ENCODE assay signal across 15 mouse cellular contexts in the genomic region with DNA sequence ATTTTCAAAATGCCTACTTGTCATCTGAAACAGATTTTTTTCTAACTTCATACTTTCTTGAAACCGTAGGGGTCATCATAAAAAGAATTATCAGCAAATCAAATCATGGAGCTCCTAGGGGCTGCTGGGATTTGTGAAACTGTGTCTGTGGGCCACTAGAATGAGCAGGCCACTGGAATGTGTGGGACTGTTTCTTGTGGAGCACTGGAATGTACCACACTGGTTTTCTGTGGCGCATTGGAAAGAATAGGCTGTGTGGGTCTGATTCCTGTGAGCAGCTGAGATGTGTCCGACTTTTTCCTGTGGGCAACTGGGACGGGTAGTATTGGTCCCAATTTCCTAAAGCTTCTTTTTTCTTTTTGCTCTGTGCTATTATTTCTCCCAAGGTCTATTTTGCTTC.
"Had no signal": no experiment of that assay in that cellular context is flagged by ENCODE, and none has a peak within 500 bp of the region (broad histone marks: within the 10 kb centered on the region; RNA-seq: fewer than 3 reads in every experiment).

No protein-coding gene starts in this region.

- H3K9ac ChIP-seq: limb, embryonic 12.5 days; liver, embryonic 13.5 days; liver, postnatal 0 days; lung, embryonic 15.5 days; midbrain, embryonic 15.5 days; neural tube, embryonic 13.5 days had no signal

- H3K27ac ChIP-seq: limb, embryonic 12.5 days; liver, embryonic 13.5 days; lung, embryonic 15.5 days; macrophage; midbrain, embryonic 15.5 days; neural tube, embryonic 13.5 days had no signal

- H3K4me3 ChIP-seq: limb, embryonic 12.5 days; liver, embryonic 13.5 days; lung, embryonic 15.5 days; megakaryocyte, embryonic 14.5 days; midbrain, embryonic 15.5 days; neural tube, embryonic 13.5 days had no signal

- H3K27me3 ChIP-seq: limb, embryonic 12.5 days; liver, embryonic 13.5 days; lung, embryonic 15.5 days; megakaryocyte, embryonic 14.5 days; midbrain, embryonic 15.5 days; neural tube, embryonic 13.5 days had no signal

- H3K4me1 ChIP-seq: lung, embryonic 15.5 days; megakaryocyte, embryonic 14.5 days; midbrain, embryonic 15.5 days had no signal

- H3K36me3 ChIP-seq: limb, embryonic 12.5 days; liver, embryonic 13.5 days; lung, embryonic 15.5 days; midbrain, embryonic 15.5 days; neural tube, embryonic 13.5 days had no signal

- H3K9me3 ChIP-seq: limb, embryonic 12.5 days; liver, embryonic 13.5 days; lung, embryonic 15.5 days; megakaryocyte, embryonic 14.5 days; midbrain, embryonic 15.5 days; neural tube, embryonic 13.5 days had no signal

- DNase-seq: kidney, postnatal 10 days; liver; liver, embryonic 13.5 days; liver, postnatal 0 days; lung, postnatal 14 days; spleen, adult 18-20 months; thymus, adult 18-20 months; thymus, postnatal 14 days had no signal

- ATAC-seq: liver, postnatal 0 days; midbrain, embryonic 15.5 days had no signal

- H3K4me2 ChIP-seq: limb, embryonic 12.5 days; liver, embryonic 13.5 days; lung, embryonic 15.5 days; midbrain, embryonic 11.5 days; midbrain, embryonic 15.5 days; neural tube, embryonic 13.5 days had no signal
